Mouse (Mus musculus): ENCODE data around the gene Fgf18. TPM values are rescaled to one million over a fixed set of nuclear protein-coding genes. Genes with fewer than 3 reads are reported as not detected.
A peak's percentile ranks its signal among the peaks of the same experiment; 100 is the strongest.

The Fgf18 gene
- polyA plus RNA-seq, 1 experiment from 2014 or later = 20.6 TPM

DNA sequence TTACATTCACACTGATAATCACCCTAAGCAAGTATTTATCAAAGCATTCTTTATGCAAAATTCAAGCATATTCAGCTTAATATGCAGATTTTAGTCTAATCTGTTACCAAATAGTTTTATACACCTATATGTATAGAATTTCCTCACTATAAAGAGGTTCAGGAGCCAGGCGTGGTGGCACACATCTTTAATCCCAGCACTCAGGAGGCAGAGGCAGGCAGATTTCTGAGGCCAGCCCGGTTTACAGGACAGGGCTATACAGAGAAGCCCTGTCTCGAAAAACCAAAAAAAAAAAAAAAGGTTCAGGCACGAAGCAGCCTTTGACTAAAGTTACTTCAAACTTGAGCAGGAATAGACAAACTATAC, 4.6 kb upstream of the Fgf18 start:
- 78% methylated on average over 4 of the region's 4 CpGs for WGBS
- DNase-seq (ENCODE audit: low spot score) = no peak
- Histone ChIP-seq H3K9me3 (ENCODE audit: low read length) (no peaks in the 10 kb centered on the region), H3K27ac (ENCODE audit: low read length) (no peak overlapping the region), H3K36me3 (ENCODE audit: insufficient read depth, low read length) (peaks cover 19% of the 10 kb centered on the region; the same call in 1 of the 2 replicates), H3K9ac (replicated peaks; ENCODE audit: low read depth) (no peak overlapping the region), H3K4me1 (ENCODE audit: insufficient read depth, low read depth, low read length) (no peaks in the 10 kb centered on the region), H3K4me3 (ENCODE audit: low read depth, low read length) (no peak overlapping the region), H3K27me3 (replicated peaks; ENCODE audit: insufficient read depth, low read length) (0 out of 2 replicates have a peak, but pooled peaks cover 5% of the 10 kb centered on the region), H3K4me2 (replicated peaks; ENCODE audit: low read depth, low read length) (no peak overlapping the region)
- ATAC-seq = no peak
- TF ChIP-seq EP300 (IDR thresholded peaks at IDR 0.05) = no peak
- TF ChIP-seq CTCF (IDR thresholded peaks at IDR 0.05) = no peak

DNA sequence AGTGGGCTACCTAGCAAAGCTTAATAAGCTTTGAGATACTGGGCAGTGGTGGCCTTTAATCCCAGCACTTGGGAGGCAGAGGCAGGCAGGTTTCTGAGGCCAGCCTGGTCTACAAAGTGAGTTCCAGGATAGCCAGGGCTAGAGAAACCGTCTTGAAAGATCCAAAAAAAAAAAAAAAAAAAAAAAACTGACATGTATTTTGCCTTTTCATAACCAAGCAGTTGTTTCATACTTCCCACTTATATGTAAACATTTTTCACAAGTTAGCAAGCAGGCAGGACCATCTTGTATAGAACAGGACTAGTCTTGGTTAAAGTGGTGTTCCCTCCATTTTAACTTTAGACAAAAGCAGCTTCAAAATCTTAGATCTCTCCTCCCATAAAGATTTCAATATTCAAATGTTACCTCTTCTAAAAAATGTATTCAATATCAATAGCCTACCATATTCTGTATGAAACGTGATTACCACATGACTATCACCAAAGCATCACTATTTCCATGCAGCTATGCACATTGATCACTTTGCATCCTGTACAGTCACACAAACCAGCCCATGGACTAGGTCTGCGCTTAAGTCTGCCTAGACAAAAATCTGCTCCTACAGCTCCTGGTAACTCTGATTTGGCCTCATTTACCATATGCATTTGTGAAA, 4.1 kb upstream of the Fgf18 start:
- DNase-seq (ENCODE audit: low spot score) (no peak), ATAC-seq (no peak)
- H3K36me3 ChIP-seq (ENCODE audit: insufficient read depth, low read length) = peaks cover 14% of the 10 kb centered on the region; the same call in 1 of the 2 replicates
- 63% methylated on average over 3 of the region's 3 CpGs for WGBS
- H3K9ac ChIP-seq (replicated peaks; ENCODE audit: low read depth) = no peak overlapping the region
- no peaks in the 10 kb centered on the region; the same call in 1 of the 2 replicates for H3K4me1 ChIP-seq (ENCODE audit: insufficient read depth, low read depth, low read length)
- 0 out of 2 replicates have a peak, but pooled peaks cover 8% of the 10 kb centered on the region for H3K27me3 ChIP-seq (replicated peaks; ENCODE audit: insufficient read depth, low read length)
- H3K9me3 ChIP-seq (ENCODE audit: low read length) = no peaks in the 10 kb centered on the region
- no peak overlapping the region for H3K4me2 ChIP-seq (replicated peaks; ENCODE audit: low read depth, low read length)
- H3K4me3 ChIP-seq (ENCODE audit: low read depth, low read length) = no peak overlapping the region
- no peak overlapping the region for H3K27ac ChIP-seq (ENCODE audit: low read length)
- TF ChIP-seq CTCF (IDR thresholded peaks at IDR 0.05) = no peak
- TF ChIP-seq EP300 (IDR thresholded peaks at IDR 0.05) = no peak

DNA sequence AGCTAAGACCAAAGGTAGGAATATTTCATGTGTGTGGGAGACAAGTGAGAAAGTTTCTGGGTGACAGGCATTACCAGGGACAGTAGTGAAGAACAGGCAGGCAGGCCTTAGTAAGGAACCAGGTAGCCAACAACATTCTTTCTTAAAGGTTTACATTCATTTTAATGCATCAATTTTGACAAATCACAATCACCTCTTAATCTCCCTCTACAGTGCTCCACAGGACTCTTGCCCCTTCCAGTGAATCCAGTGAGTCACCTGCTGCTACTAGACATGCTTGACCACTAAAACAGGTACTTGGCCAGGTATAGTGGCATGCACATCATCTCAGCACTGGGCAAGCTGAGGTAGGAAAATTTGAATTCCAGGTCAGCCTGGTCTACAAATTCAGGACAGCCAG, 3.2 kb upstream of the Fgf18 start:
- H3K27ac ChIP-seq (ENCODE audit: low read length) = no peak overlapping the region
- H3K4me2 ChIP-seq (replicated peaks; ENCODE audit: low read depth, low read length) = no peak overlapping the region
- H3K27me3 ChIP-seq (replicated peaks; ENCODE audit: insufficient read depth, low read length) = 0 out of 2 replicates have a peak, but pooled peaks cover 8% of the 10 kb centered on the region
- H3K9ac ChIP-seq (replicated peaks; ENCODE audit: low read depth) = no peak overlapping the region
- TF ChIP-seq CTCF (IDR thresholded peaks at IDR 0.05) (no peak), EP300 (IDR thresholded peaks at IDR 0.05) (no peak)
- H3K4me3 ChIP-seq (ENCODE audit: low read depth, low read length) = no peak overlapping the region
- peaks cover 9% of the 10 kb centered on the region; the same call in 1 of the 2 replicates for H3K36me3 ChIP-seq (ENCODE audit: insufficient read depth, low read length)
- no peaks in the 10 kb centered on the region; the same call in 1 of the 2 replicates for H3K4me1 ChIP-seq (ENCODE audit: insufficient read depth, low read depth, low read length)
- ATAC-seq (no peak), DNase-seq (ENCODE audit: low spot score) (no peak)
- H3K9me3 ChIP-seq (ENCODE audit: low read length) = no peaks in the 10 kb centered on the region

DNA sequence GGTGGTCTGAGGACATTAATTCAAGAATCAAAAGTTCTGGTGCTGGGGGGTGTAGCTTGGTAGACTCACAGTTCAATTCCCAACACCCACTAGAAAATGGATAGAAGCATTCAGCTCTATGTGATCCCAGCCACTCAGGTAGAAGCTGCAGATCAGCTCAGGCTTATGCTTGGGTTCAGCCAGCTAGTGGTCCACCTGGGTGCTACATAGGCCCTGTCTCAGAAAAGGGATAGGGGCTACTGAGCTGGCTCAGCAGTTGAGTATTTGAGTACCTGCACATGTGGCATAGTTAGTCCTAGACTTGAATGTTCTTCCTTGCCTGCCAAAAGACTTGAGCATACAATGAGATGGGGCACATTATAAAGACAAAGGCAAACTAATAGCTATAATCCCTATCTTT, 2.3 kb upstream of the Fgf18 start:
- no peaks in the 10 kb centered on the region; the same call in 1 of the 2 replicates for H3K4me1 ChIP-seq (ENCODE audit: insufficient read depth, low read depth, low read length)
- H3K9ac ChIP-seq (replicated peaks; ENCODE audit: low read depth) = no peak overlapping the region
- H3K27ac ChIP-seq (ENCODE audit: low read length) = no peak overlapping the region
- DNase-seq (ENCODE audit: low spot score) = no peak
- H3K27me3 ChIP-seq (replicated peaks; ENCODE audit: insufficient read depth, low read length) = 0 out of 2 replicates have a peak, but pooled peaks cover 8% of the 10 kb centered on the region
- no peak for TF ChIP-seq CTCF (IDR thresholded peaks at IDR 0.05)
- TF ChIP-seq EP300 (IDR thresholded peaks at IDR 0.05) = no peak
- no peaks in the 10 kb centered on the region for H3K9me3 ChIP-seq (ENCODE audit: low read length)
- H3K4me3 ChIP-seq (ENCODE audit: low read depth, low read length) = no peak overlapping the region
- H3K36me3 ChIP-seq (ENCODE audit: insufficient read depth, low read length) = peaks cover 4% of the 10 kb centered on the region; the same call in 1 of the 2 replicates
- H3K4me2 ChIP-seq (replicated peaks; ENCODE audit: low read depth, low read length) = no peak overlapping the region
- ATAC-seq = no peak

DNA sequence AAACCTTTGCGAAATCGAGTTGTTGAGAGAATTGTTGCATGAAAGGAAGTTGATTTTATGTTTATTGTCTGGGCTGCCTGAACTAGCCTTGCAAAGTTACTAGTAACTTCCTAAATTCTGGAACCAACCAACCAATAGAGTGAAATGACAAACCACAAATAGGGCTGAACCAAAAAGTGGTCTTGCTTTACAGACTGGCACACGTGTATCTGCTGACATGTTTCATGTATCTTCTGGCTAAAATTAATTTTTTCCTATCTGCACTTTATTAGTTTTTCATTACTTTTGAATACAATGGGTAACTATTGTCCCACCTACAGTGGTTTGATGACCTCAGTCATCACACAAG, 1.9 kb upstream of the Fgf18 start:
- Histone ChIP-seq H3K9ac (replicated peaks; ENCODE audit: low read depth) (no peak overlapping the region), H3K27me3 (replicated peaks; ENCODE audit: insufficient read depth, low read length) (0 out of 2 replicates have a peak, but pooled peaks cover 8% of the 10 kb centered on the region), H3K36me3 (ENCODE audit: insufficient read depth, low read length) (peaks cover 4% of the 10 kb centered on the region; the same call in 1 of the 2 replicates), H3K4me3 (ENCODE audit: low read depth, low read length) (no peak overlapping the region), H3K9me3 (ENCODE audit: low read length) (no peaks in the 10 kb centered on the region), H3K27ac (ENCODE audit: low read length) (no peak overlapping the region), H3K4me2 (replicated peaks; ENCODE audit: low read depth, low read length) (no peak overlapping the region), H3K4me1 (ENCODE audit: insufficient read depth, low read depth, low read length) (no peaks in the 10 kb centered on the region; the same call in 1 of the 2 replicates)
- ATAC-seq = no peak
- WGBS = 19% methylated on average over 3 of the region's 3 CpGs
- TF ChIP-seq CTCF (IDR thresholded peaks at IDR 0.05) (no peak), EP300 (IDR thresholded peaks at IDR 0.05) (no peak)
- no peak for DNase-seq (ENCODE audit: low spot score)

DNA sequence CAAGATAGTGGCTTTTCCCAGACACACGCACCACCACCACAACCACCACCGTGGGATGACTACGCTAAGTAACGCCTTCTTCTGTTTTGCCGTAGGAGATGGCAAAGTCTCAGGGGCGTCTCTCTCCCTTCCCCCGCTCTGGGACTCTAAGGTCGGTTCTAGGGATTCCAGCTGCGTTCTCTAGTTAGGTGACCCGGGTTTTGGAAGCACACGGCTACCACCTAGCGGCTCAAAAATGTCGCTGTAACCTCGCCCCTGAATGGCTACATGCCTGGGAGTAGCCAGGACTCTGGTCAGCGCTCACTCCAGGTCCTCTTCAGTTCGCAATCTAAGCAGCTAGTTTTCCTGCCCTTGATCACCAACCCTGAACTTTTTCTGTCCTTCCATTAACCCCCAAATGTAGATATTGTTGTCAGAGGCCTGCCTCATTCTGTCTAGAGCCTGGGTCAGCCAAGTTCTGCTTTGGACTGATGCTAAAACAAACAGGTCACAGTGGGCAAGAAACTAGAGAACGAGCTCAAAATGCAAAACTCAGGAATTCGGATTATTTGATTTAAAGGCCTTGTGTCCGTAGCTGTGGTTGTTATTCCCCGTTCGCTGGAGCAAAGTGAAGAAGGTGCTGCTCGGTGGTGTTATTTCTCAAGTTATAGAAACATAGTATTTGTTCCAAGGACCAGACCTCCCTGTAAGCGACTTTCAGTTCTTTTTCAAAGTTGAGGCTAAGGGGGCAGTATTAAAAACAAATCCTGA, 1.3 kb upstream of the Fgf18 start:
- DNase-seq (ENCODE audit: low spot score) (peak; percentile 95), ATAC-seq (peak; percentile 80)
- Histone ChIP-seq H3K9me3 (ENCODE audit: low read length) (no peaks in the 10 kb centered on the region), H3K4me1 (ENCODE audit: insufficient read depth, low read depth, low read length) (no peaks in the 10 kb centered on the region; the same call in 1 of the 2 replicates), H3K27ac (ENCODE audit: low read length) (peak overlapping the region; percentile 73; the same call in 1 of the 2 replicates), H3K4me3 (ENCODE audit: low read depth, low read length) (peak overlapping the region; percentile 51), H3K36me3 (ENCODE audit: insufficient read depth, low read length) (peaks cover 3% of the 10 kb centered on the region; the same call in 1 of the 2 replicates), H3K27me3 (replicated peaks; ENCODE audit: insufficient read depth, low read length) (0 out of 2 replicates have a peak, but pooled peaks cover 8% of the 10 kb centered on the region), H3K9ac (replicated peaks; ENCODE audit: low read depth) (no peak overlapping the region), H3K4me2 (replicated peaks; ENCODE audit: low read depth, low read length) (peak overlapping the region; percentile 93)
- TF ChIP-seq CTCF (IDR thresholded peaks at IDR 0.05) (peak; percentile 88), EP300 (IDR thresholded peaks at IDR 0.05) (no peak)
- 5% methylated on average over 23 of the region's 23 CpGs for WGBS
